Mouse (Mus musculus) midbrain, embryonic 11.5 days (tissue): ENCODE measurements around the gene Gm20219. TPM values are rescaled to one million over a fixed set of nuclear protein-coding genes. Genes with fewer than 3 reads are reported as not detected.

Experiments
- ATAC-seq: fragments of 200-750 bp; cut with Nextera tagmentation; 2 replicates; pipeline ENCODE4 v1.8.0; 2017; ENCODE audit warnings: moderate TSS enrichment, moderate library complexity; ENCODE audit not compliant: low FRiP score
- DNase-seq: peaks from one replicate; pipeline ENCODE4 v3.0.0; 2015; ENCODE audit warnings: low spot score; ENCODE audit errors: missing footprints
- H3K27ac ChIP-seq: fragments of 300-500 bp; sonication (generic); 2 replicates; pipeline ENCODE4 v1.5.1; 2014; ENCODE audit warnings: low read depth, low read length
- H3K27me3 ChIP-seq: fragments of 300-500 bp; sonication (generic); 2 replicates; pipeline ENCODE4 v1.6.1; 2014; ENCODE audit warnings: mild to moderate bottlenecking, low read length, moderate library complexity, mixed read lengths; ENCODE audit not compliant: control insufficient read depth, insufficient read depth
- H3K36me3 ChIP-seq: fragments of 300-500 bp; sonication (generic); 2 replicates; pipeline ENCODE4 v1.6.1; 2014; ENCODE audit warnings: mild to moderate bottlenecking, low read length, moderate library complexity, mixed read lengths; ENCODE audit not compliant: control insufficient read depth, insufficient read depth
- H3K4me1 ChIP-seq: fragments of 300-500 bp; sonication (generic); 2 replicates; pipeline ENCODE4 v1.6.1; 2014; ENCODE audit warnings: low read length; ENCODE audit not compliant: control insufficient read depth, insufficient read depth
- H3K4me2 ChIP-seq: fragments of 300-500 bp; sonication (generic); 2 replicates; pipeline ENCODE4 v1.6.1; 2014; ENCODE audit warnings: mild to moderate bottlenecking, moderate library complexity
- H3K4me3 ChIP-seq: fragments of 300-500 bp; sonication (generic); 2 replicates; pipeline ENCODE4 v1.5.1; 2014; ENCODE audit warnings: low read depth, low read length
- H3K9ac ChIP-seq: fragments of 300-500 bp; sonication (generic); 2 replicates; pipeline ENCODE4 v1.6.1; 2014; ENCODE audit warnings: low read length
- H3K9me3 ChIP-seq: fragments of 300-500 bp; sonication (generic); 2 replicates; pipeline ENCODE4 v1.6.1; 2016; ENCODE audit warnings: low read length; ENCODE audit not compliant: control insufficient read depth
- WGBS: fragments of 180-500 bp; shearing (Covaris S2); extraction: QIAGEN DNeasy Blood & Tissue Kit; methylation state at CpG from one replicate; pipeline ENCODE4 v1.1.7; 2014; 5-methylcytosine and 5-hydroxymethylcytosine counted together
- polyA plus RNA-seq: library from polyadenylated mRNA; unstranded; fragments of >200 nt; fragmentation: Nextera tagmentation; extraction: Ambion mirVana; gene quantifications from 2 replicates; pipeline ENCODE4 v1.2.1, GENCODE M21; 2014

The Gm20219 gene
- polyA plus RNA-seq, 1 experiment from 2014 or later, result 0.45 TPM

- peak within 1 kb of the TSS; percentile 87 for H3K27ac ChIP-seq
- peaks cover 30% of the 10 kb centered on the region for H3K4me1 ChIP-seq
- DNase-seq (peak; percentile 100), ATAC-seq (peak; percentile 95)
- H3K4me3 ChIP-seq, result peak within 1 kb of the TSS; percentile 81
- H3K36me3 ChIP-seq, result peaks cover 24% of the 10 kb centered on the region
- no peaks in the 10 kb centered on the region for H3K9me3 ChIP-seq
- H3K9ac ChIP-seq, result peak within 1 kb of the TSS; percentile 92
- WGBS, result under 1% methylated on average over 92 of the region's 101 CpGs
- peak within 1 kb of the TSS; percentile 91 for H3K4me2 ChIP-seq
- no peaks in the 10 kb centered on the region for H3K27me3 ChIP-seq
These were observed 30.3 kb upstream of the Gm20219 start, which contains the start of the genes Safb2 and Safb for GRCm38 (mm10) chr17:56584257-56585130. TSS of gene Safb2 (minus strand) at chr17:56584585. TSS of gene Safb (plus strand) at chr17:56584825.

DNA sequence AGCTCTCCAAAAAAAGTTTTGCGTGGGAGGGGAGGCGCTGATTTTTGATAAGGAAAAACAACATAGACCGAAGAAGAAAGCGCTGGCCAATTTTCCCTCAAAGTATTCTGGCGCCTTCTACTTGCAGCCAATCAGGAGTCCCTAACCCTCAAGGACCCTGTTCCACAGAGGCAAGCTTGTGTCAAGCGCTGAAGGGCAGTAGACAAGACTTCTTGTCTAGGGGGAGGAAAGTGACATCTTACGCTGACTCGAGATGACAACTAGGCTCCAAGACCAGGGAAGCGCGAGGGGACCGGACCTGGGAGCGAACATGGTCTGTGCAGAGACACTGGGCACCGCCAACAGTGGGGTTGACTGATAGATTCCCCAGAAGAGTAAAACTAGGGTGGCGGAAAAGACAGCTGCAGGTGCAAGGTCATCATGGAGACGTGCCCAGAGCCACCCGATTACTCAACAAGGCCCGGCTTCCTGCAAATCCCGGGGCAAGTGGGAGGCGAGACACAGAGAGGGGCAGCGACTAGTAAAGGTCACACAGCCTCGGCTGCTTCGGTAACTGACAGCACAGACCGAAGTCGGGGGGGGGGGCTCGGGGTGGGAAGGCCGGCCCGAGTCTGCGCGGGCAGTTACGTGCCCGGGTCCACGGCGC lies 29.5 kb upstream of the Gm20219 start:
- H3K9ac ChIP-seq, result peak overlapping the region; percentile 88
- peak overlapping the region; percentile 81 for H3K4me3 ChIP-seq
- H3K9me3 ChIP-seq, result no peaks in the 10 kb centered on the region
- DNase-seq (peak; percentile 87), ATAC-seq (no peak)
- H3K27me3 ChIP-seq, result no peaks in the 10 kb centered on the region
- peak overlapping the region; percentile 91 for H3K4me2 ChIP-seq
- H3K4me1 ChIP-seq, result peaks cover 30% of the 10 kb centered on the region
- 4% methylated on average over 28 of the region's 33 CpGs for WGBS
- peak overlapping the region; percentile 87 for H3K27ac ChIP-seq
- H3K36me3 ChIP-seq, result peaks cover 21% of the 10 kb centered on the region

GRCm38 (mm10) chr17:56583071-56583470 lies 28.9 kb upstream of the Gm20219 start:
- no peak overlapping the region for H3K27ac ChIP-seq
- peak overlapping the region; percentile 88 for H3K9ac ChIP-seq
- peak overlapping the region; percentile 81 for H3K4me3 ChIP-seq
- H3K9me3 ChIP-seq, result no peaks in the 10 kb centered on the region
- no peaks in the 10 kb centered on the region for H3K27me3 ChIP-seq
- H3K4me2 ChIP-seq, result peak overlapping the region; percentile 91
- H3K4me1 ChIP-seq, result peaks cover 30% of the 10 kb centered on the region
- no peak for DNase-seq
- H3K36me3 ChIP-seq, result peaks cover 27% of the 10 kb centered on the region
- WGBS, result 71% methylated on average over 1 of the region's 1 CpGs
- no peak for ATAC-seq

GRCm38 (mm10) chr17:56572939-56573338 lies 18.8 kb upstream of the Gm20219 start:
- Histone ChIP-seq H3K4me2 (no peak overlapping the region), H3K9ac (no peak overlapping the region), H3K27me3 (no peaks in the 10 kb centered on the region), H3K4me3 (no peak overlapping the region), H3K36me3 (peaks cover 53% of the 10 kb centered on the region), H3K4me1 (no peaks in the 10 kb centered on the region), H3K27ac (no peak overlapping the region), H3K9me3 (no peaks in the 10 kb centered on the region)
- no peak for DNase-seq
- 97% methylated on average over 3 of the region's 3 CpGs for WGBS
- no peak for ATAC-seq

GRCm38 (mm10) chr17:56572154-56572553 lies 18.0 kb upstream of the Gm20219 start:
- no peak for DNase-seq
- H3K36me3 ChIP-seq, result peaks cover 53% of the 10 kb centered on the region

GRCm38 (mm10) chr17:56570287-56570686 lies 16.1 kb upstream of the Gm20219 start:
- no peak overlapping the region for H3K4me2 ChIP-seq
- no peak overlapping the region for H3K9ac ChIP-seq
- no peaks in the 10 kb centered on the region for H3K4me1 ChIP-seq
- ATAC-seq (no peak), DNase-seq (no peak)
- WGBS, result 94% methylated on average over 4 of the region's 4 CpGs
- H3K4me3 ChIP-seq, result no peak overlapping the region
- no peaks in the 10 kb centered on the region for H3K27me3 ChIP-seq
- H3K27ac ChIP-seq, result no peak overlapping the region
- H3K9me3 ChIP-seq, result no peaks in the 10 kb centered on the region
- peaks cover 62% of the 10 kb centered on the region for H3K36me3 ChIP-seq

More at GRCm38 (mm10) chr17:56572154-56572553, 18.0 kb upstream of the Gm20219 start:
- Histone ChIP-seq H3K4me1 (no peaks in the 10 kb centered on the region), H3K27me3 (no peaks in the 10 kb centered on the region), H3K9me3 (no peaks in the 10 kb centered on the region), H3K4me2 (no peak overlapping the region), H3K9ac (no peak overlapping the region), H3K4me3 (no peak overlapping the region), H3K27ac (no peak overlapping the region)
- 83% methylated on average over 1 of the region's 1 CpGs for WGBS
- no peak for ATAC-seq

- H3K4me1 ChIP-seq, result no peaks in the 10 kb centered on the region
- no peak for ATAC-seq
- no peaks in the 10 kb centered on the region for H3K9me3 ChIP-seq
- no peak overlapping the region for H3K27ac ChIP-seq
- WGBS, result 97% methylated on average over 4 of the region's 4 CpGs
- peaks cover 65% of the 10 kb centered on the region for H3K36me3 ChIP-seq
- no peak overlapping the region for H3K4me2 ChIP-seq
- H3K4me3 ChIP-seq, result no peak overlapping the region
- DNase-seq, result no peak
- no peaks in the 10 kb centered on the region for H3K27me3 ChIP-seq
- no peak overlapping the region for H3K9ac ChIP-seq
These were observed 13.2 kb upstream of the Gm20219 start for GRCm38 (mm10) chr17:56567370-56567769.

GRCm38 (mm10) chr17:56566918-56567317 lies 12.7 kb upstream of the Gm20219 start:
- Histone ChIP-seq H3K27me3 (no peaks in the 10 kb centered on the region), H3K4me3 (no peak overlapping the region), H3K4me1 (no peaks in the 10 kb centered on the region), H3K27ac (no peak overlapping the region), H3K9ac (no peak overlapping the region), H3K4me2 (no peak overlapping the region), H3K36me3 (peaks cover 69% of the 10 kb centered on the region), H3K9me3 (no peaks in the 10 kb centered on the region)
- ATAC-seq (no peak), DNase-seq (no peak)
- WGBS, result 93% methylated on average over 5 of the region's 5 CpGs

- WGBS, result 92% methylated on average over 29 of the region's 29 CpGs
- H3K4me2 ChIP-seq, result no peak overlapping the region
- no peak for ATAC-seq
These were observed 12.1 kb upstream of the Gm20219 start for GRCm38 (mm10) chr17:56566293-56566692.

More at GRCm38 (mm10) chr17:56566293-56566692, 12.1 kb upstream of the Gm20219 start:
- no peak for DNase-seq
- no peak overlapping the region for H3K4me3 ChIP-seq
- no peak overlapping the region for H3K9ac ChIP-seq
- H3K27ac ChIP-seq, result no peak overlapping the region
- H3K27me3 ChIP-seq, result no peaks in the 10 kb centered on the region
- no peaks in the 10 kb centered on the region for H3K4me1 ChIP-seq
- H3K36me3 ChIP-seq, result peaks cover 74% of the 10 kb centered on the region
- no peaks in the 10 kb centered on the region for H3K9me3 ChIP-seq
